Mouse (Mus musculus) ES-Bruce4 (cell line): ENCODE data around the gene Sstr4. TPM values are rescaled to one million over a fixed set of nuclear protein-coding genes. Genes with fewer than 3 reads are reported as not detected.

ENCODE experiments used
- H3K27ac ChIP-seq: 2 replicates; pipeline ENCODE4 v1.5.1; 2012; ENCODE audit warnings: low read length, inconsistent platforms; ENCODE audit not compliant: insufficient read depth
- H3K27me3 ChIP-seq: 2 replicates; pipeline ENCODE4 v1.6.1; 2012; ENCODE audit warnings: mild to moderate bottlenecking, low read length, inconsistent platforms; ENCODE audit not compliant: control insufficient read depth, poor library complexity, insufficient read depth, severe bottlenecking
- H3K36me3 ChIP-seq: 2 replicates; pipeline ENCODE4 v1.6.1; 2012; ENCODE audit warnings: inconsistent platforms, mild to moderate bottlenecking, low read length, moderate library complexity; ENCODE audit not compliant: control insufficient read depth, poor library complexity, insufficient read depth, severe bottlenecking
- H3K4me1 ChIP-seq: one replicate; pipeline ENCODE4 v1.8.1; 2011; ENCODE audit warnings: low read length; ENCODE audit not compliant: control insufficient read depth, insufficient read depth
- H3K4me3 ChIP-seq: 2 replicates; pipeline ENCODE4 v1.5.1; 2011; ENCODE audit warnings: low read depth, mild to moderate bottlenecking, low read length
- H3K9ac ChIP-seq: 2 replicates; pipeline ENCODE4 v1.6.1; 2012; ENCODE audit warnings: low read depth, mild to moderate bottlenecking, inconsistent platforms; ENCODE audit not compliant: poor library complexity, severe bottlenecking
- H3K9me3 ChIP-seq: replicated peaks from 2 replicates; pipeline ENCODE4 v1.6.1; 2012; ENCODE audit warnings: mild to moderate bottlenecking, low read length, inconsistent platforms; ENCODE audit not compliant: control insufficient read depth, poor library complexity, insufficient read depth, severe bottlenecking
- CTCF ChIP-seq: IDR thresholded peaks from one replicate; pipeline ENCODE4 v1.8.1; 2011; ENCODE audit warnings: low read depth, low read length
- EP300 ChIP-seq: IDR thresholded peaks from 2 replicates; pipeline ENCODE4 v1.6.1; 2011; ENCODE audit warnings: low read depth, low read length; ENCODE audit not compliant: insufficient read depth
- POLR2A ChIP-seq: IDR thresholded peaks from one replicate; pipeline ENCODE4 v1.8.1; 2011; ENCODE audit warnings: low read length; ENCODE audit not compliant: insufficient read depth
- polyA plus RNA-seq: library from polyadenylated mRNA; stranded (reverse); fragments of >200 nt; gene quantifications from 2 replicates; pipeline ENCODE4 v1.2.4, GENCODE M21; 2011; ENCODE audit warnings: low read depth; ENCODE audit not compliant: missing spikeins, insufficient read depth, insufficient read length

Gene Sstr4
- polyA plus RNA-seq, 1 experiment = not detected

DNA sequence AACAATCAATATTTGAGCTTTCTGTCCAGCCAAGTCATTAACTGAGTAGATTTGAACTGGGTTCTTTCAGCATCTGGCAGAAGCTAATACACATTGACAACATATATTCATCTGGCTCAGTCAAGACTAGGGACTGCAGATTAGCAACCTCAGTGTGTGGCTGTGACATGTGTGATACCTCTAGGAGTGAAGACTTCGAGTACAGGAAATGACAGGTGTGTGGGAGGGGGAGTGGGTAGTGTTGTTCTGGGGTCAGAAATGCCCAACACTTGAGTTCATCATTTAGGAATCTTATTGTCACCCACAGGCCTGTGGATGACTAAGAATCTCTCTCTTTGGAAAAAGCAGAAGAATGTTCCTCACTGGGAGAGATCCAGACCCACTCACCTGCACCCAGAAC, 26.0 kb downstream of the Sstr4 start:
- Histone ChIP-seq H3K9ac (no peak overlapping the region), H3K36me3 (no peaks in the 10 kb centered on the region), H3K9me3 (no peaks in the 10 kb centered on the region), H3K27ac (no peak overlapping the region), H3K4me1 (no peaks in the 10 kb centered on the region), H3K4me3 (no peak overlapping the region), H3K27me3 (no peaks in the 10 kb centered on the region; the same call in 1 of the 2 replicates)
- no peak for TF ChIP-seq CTCF
- TF ChIP-seq POLR2A = no peak
- TF ChIP-seq EP300 = no peak

DNA sequence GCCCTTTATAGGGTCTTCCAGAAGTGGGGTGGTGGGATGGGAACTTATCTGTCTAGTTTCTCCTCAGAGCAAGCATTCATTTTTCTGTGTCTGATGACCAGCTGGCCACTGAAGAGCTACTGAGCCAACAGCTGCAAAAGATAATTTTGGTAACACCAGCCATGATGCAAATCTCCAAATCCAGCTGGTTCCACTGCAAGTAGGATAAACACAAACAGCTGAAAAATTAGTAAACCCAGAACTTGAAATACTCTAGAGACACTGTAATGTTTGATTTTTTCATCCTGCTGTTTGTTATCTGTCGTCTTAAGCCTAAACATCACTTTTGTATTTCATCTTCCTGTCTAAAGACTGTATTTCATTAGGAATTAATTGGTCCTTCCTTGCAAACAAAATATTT, 26.6 kb downstream of the Sstr4 start:
- H3K9ac ChIP-seq = no peak overlapping the region
- no peak overlapping the region for H3K27ac ChIP-seq
- H3K36me3 ChIP-seq = no peaks in the 10 kb centered on the region
- H3K9me3 ChIP-seq = no peaks in the 10 kb centered on the region
- no peaks in the 10 kb centered on the region for H3K4me1 ChIP-seq
- H3K27me3 ChIP-seq = no peaks in the 10 kb centered on the region; the same call in 1 of the 2 replicates
- no peak for TF ChIP-seq EP300
- no peak for TF ChIP-seq POLR2A
- TF ChIP-seq CTCF = no peak
- no peak overlapping the region for H3K4me3 ChIP-seq

DNA sequence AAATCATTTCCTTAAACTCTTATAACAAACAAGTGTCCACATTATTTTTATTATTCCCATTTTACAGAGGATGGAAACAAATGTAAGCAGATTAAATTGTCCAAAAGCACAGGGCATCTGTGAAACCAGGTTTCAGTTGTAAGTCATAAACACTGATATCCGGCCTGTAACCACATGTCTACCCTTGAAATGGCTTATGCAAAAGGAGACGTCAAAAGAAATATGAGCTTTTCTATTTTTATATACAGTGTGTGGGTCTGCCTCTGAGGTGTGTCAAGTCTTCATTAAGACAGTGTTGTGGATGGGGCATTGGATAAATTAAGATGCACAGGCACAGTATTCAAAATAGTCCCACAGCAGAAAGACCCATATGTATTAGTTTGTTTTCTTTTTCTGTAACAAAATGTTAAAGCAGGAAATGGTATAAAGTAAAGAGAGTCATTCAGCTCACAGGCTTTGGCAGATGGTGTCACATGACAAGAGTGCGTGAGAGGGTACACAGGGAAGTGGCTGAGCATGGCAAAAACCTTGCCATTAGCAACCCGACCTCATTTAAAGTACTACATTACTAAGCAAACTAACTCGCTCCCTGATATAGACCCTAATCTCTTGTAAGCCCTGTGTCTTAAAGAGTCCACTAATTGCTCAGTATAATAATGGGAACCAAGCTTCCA, 30.7 kb downstream of the Sstr4 start:
- TF ChIP-seq CTCF (no peak), EP300 (no peak), POLR2A (no peak)
- Histone ChIP-seq H3K9ac (no peak overlapping the region), H3K27me3 (no peaks in the 10 kb centered on the region), H3K27ac (no peak overlapping the region), H3K4me3 (no peak overlapping the region), H3K4me1 (no peaks in the 10 kb centered on the region), H3K36me3 (no peaks in the 10 kb centered on the region), H3K9me3 (no peaks in the 10 kb centered on the region)

DNA sequence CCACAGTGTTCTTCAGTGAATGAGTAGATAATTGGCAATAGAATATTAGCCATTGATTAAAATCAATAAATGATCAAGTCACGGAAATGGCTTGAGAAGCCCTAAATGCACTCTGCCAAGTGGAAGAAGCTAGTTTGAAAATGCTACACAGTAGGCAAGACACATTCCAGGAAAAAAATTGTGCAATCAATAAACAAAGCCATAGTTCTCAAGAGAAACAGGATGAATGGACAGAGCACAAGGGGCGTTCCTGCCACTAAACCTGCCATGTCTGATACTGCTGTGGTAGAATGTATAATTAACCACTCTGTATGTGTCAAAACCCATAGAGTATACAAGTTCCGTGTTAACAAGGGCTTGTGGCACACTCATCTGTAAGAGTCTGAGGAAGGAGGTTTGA, 32.4 kb downstream of the Sstr4 start:
- no peak for TF ChIP-seq EP300
- TF ChIP-seq POLR2A = no peak
- no peak for TF ChIP-seq CTCF
- Histone ChIP-seq H3K27ac (no peak overlapping the region), H3K27me3 (no peaks in the 10 kb centered on the region), H3K4me3 (no peak overlapping the region), H3K36me3 (no peaks in the 10 kb centered on the region), H3K9ac (no peak overlapping the region), H3K4me1 (no peaks in the 10 kb centered on the region), H3K9me3 (no peaks in the 10 kb centered on the region)

DNA sequence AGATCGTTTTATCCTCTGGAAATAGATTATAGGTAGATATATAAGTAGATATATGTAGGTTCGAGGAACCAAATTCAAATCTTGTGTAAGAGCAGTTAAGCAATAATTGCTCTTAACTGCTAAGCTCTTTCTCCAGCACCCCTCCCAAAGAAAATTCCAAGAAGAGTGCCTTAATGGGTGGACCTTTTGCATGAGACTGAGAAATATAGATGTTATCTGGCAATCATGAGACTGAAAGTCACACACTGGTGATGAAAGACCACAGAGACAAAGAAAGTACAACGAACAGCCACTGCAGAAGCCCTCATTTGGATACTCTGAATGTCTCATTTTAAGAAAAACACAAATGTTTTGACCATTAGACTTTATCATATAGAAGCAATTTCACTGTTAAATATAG, 33.4 kb downstream of the Sstr4 start:
- TF ChIP-seq POLR2A = no peak
- no peak for TF ChIP-seq CTCF
- no peak for TF ChIP-seq EP300
- Histone ChIP-seq H3K36me3 (no peaks in the 10 kb centered on the region), H3K4me1 (no peaks in the 10 kb centered on the region), H3K4me3 (no peak overlapping the region), H3K9me3 (no peaks in the 10 kb centered on the region), H3K27ac (no peak overlapping the region), H3K9ac (no peak overlapping the region), H3K27me3 (no peaks in the 10 kb centered on the region)

GRCm38 (mm10) chr2:148429001-148429505, 33.9 kb downstream of the Sstr4 start:
- Histone ChIP-seq H3K27me3 (no peaks in the 10 kb centered on the region), H3K36me3 (no peaks in the 10 kb centered on the region), H3K9me3 (no peaks in the 10 kb centered on the region), H3K9ac (no peak overlapping the region), H3K4me3 (no peak overlapping the region), H3K4me1 (no peaks in the 10 kb centered on the region), H3K27ac (no peak overlapping the region)
- no peak for TF ChIP-seq POLR2A
- no peak for TF ChIP-seq CTCF
- TF ChIP-seq EP300 = no peak
